Mouse (Mus musculus): ENCODE measurements around the gene Trim8. TPM values are rescaled to one million over a fixed set of nuclear protein-coding genes. Genes with fewer than 3 reads are reported as not detected.

The Trim8 gene
- total RNA-seq (2014; rRNA removed) (7.3 and 9.9 TPM in 2 replicates), polyA plus RNA-seq (2012; rRNA removed) (17.7 and 20.0 TPM in 2 replicates)

GRCm38 (mm10) chr19:46501401-46502068, at the start of gene Trim8:
Trim8 (plus strand) TSS chr19:46501702.
- H3K4me1 ChIP-seq (ENCODE audit: control insufficient read depth, insufficient read depth, low read length) = peaks cover 16% of the 10 kb centered on the region
- peak within 1 kb of the TSS; percentile 84 for H3K4me3 ChIP-seq (ENCODE audit: insufficient read depth, low read depth, low read length)
- H3K36me3 ChIP-seq (ENCODE audit: control insufficient read depth, insufficient read depth, low read length) = peaks cover under 1% of the 10 kb centered on the region; the same call in 1 of the 2 replicates
- peak; percentile 79 for DNase-seq (ENCODE audit: extremely low read depth, low read depth, low spot score)
- peaks cover 32% of the 10 kb centered on the region; the same call in 1 of the 2 replicates for H3K79me2 ChIP-seq (ENCODE audit: control insufficient read depth, insufficient read depth, low read length)
- H3K27me3 ChIP-seq (ENCODE audit: control insufficient read depth, insufficient read depth, low read length) = no peaks in the 10 kb centered on the region
- peak within 1 kb of the TSS; percentile 99 for H3K9ac ChIP-seq (ENCODE audit: low read depth, low read length)
- peak within 1 kb of the TSS; percentile 99 for H3K27ac ChIP-seq (replicated peaks; ENCODE audit: insufficient read depth, low read depth, low read length)
- TF ChIP-seq POLR2A (IDR thresholded peaks at IDR 0.05; ENCODE audit: extremely low read depth, insufficient read depth, low read length) = peak; percentile 80
- no peak for TF ChIP-seq CTCF (IDR thresholded peaks at IDR 0.05; ENCODE audit: low read depth, low read length)
- under 1% methylated on average over 63 of the region's 64 CpGs for WGBS

DNA sequence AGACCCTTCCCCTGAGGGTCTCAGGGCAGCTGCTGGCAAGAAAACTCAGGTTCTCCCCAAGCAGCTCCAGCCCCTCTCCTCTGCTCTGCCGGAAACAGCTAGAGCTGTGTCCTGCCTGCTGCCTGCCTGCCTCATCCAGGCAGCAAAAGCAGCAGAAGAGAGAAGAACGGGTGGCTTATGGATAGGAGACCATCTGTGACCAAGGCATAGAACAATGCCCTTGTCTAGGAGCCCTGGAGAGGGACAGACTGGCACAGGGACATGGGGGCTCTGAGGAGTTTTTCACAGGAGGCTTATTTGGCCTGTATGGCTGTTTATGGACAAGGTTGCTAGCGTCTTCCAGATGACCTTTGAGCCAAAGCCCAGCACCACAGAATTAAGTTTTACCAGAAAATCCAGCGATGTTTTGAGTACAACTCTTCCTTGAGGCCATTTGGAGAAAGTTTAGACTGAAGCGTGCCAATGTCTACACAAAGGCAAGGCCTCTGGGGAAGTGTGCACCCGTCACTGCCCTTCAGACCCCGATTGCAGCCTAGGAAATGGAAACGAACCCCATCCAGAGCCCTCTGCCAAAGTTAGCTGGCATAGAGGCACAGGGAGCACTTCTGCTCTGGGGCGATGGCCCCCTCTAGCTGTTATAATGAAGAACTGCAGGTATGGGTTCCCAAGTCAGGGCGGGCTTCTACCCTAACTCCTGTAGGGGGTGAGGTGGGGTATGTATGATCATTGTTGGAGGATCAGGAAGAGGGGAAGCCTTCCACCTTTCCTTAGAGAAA, 49.3 kb upstream of the Trim8 start:
- Histone ChIP-seq H3K27ac (replicated peaks; ENCODE audit: insufficient read depth, low read depth, low read length) (no peak overlapping the region), H3K79me2 (ENCODE audit: control insufficient read depth, insufficient read depth, low read length) (no peaks in the 10 kb centered on the region), H3K4me1 (ENCODE audit: control insufficient read depth, insufficient read depth, low read length) (peaks cover 32% of the 10 kb centered on the region), H3K36me3 (ENCODE audit: control insufficient read depth, insufficient read depth, low read length) (no peaks in the 10 kb centered on the region), H3K27me3 (ENCODE audit: control insufficient read depth, insufficient read depth, low read length) (no peaks in the 10 kb centered on the region), H3K9ac (ENCODE audit: low read depth, low read length) (peak overlapping the region; percentile 12; the same call in 1 of the 2 replicates), H3K4me3 (ENCODE audit: insufficient read depth, low read depth, low read length) (no peak overlapping the region)
- TF ChIP-seq CTCF (IDR thresholded peaks at IDR 0.05; ENCODE audit: low read depth, low read length) (peak; percentile 92), POLR2A (IDR thresholded peaks at IDR 0.05; ENCODE audit: extremely low read depth, insufficient read depth, low read length) (no peak)
- 33% methylated on average over 10 of the region's 10 CpGs for WGBS
- DNase-seq (ENCODE audit: extremely low read depth, low read depth, low spot score) = peak; percentile 71

GRCm38 (mm10) chr19:46452916-46453315, 48.6 kb upstream of the Trim8 start:
- Histone ChIP-seq H3K4me1 (ENCODE audit: control insufficient read depth, insufficient read depth, low read length) (peaks cover 34% of the 10 kb centered on the region), H3K27me3 (ENCODE audit: control insufficient read depth, insufficient read depth, low read length) (no peaks in the 10 kb centered on the region), H3K4me3 (ENCODE audit: insufficient read depth, low read depth, low read length) (no peak overlapping the region), H3K9ac (ENCODE audit: low read depth, low read length) (no peak overlapping the region), H3K79me2 (ENCODE audit: control insufficient read depth, insufficient read depth, low read length) (no peaks in the 10 kb centered on the region), H3K36me3 (ENCODE audit: control insufficient read depth, insufficient read depth, low read length) (no peaks in the 10 kb centered on the region), H3K27ac (replicated peaks; ENCODE audit: insufficient read depth, low read depth, low read length) (no peak overlapping the region)
- 21% methylated on average over 9 of the region's 9 CpGs for WGBS
- peak; percentile 52 for DNase-seq (ENCODE audit: extremely low read depth, low read depth, low spot score)
- TF ChIP-seq POLR2A (IDR thresholded peaks at IDR 0.05; ENCODE audit: extremely low read depth, insufficient read depth, low read length) (no peak), CTCF (IDR thresholded peaks at IDR 0.05; ENCODE audit: low read depth, low read length) (no peak)

DNA sequence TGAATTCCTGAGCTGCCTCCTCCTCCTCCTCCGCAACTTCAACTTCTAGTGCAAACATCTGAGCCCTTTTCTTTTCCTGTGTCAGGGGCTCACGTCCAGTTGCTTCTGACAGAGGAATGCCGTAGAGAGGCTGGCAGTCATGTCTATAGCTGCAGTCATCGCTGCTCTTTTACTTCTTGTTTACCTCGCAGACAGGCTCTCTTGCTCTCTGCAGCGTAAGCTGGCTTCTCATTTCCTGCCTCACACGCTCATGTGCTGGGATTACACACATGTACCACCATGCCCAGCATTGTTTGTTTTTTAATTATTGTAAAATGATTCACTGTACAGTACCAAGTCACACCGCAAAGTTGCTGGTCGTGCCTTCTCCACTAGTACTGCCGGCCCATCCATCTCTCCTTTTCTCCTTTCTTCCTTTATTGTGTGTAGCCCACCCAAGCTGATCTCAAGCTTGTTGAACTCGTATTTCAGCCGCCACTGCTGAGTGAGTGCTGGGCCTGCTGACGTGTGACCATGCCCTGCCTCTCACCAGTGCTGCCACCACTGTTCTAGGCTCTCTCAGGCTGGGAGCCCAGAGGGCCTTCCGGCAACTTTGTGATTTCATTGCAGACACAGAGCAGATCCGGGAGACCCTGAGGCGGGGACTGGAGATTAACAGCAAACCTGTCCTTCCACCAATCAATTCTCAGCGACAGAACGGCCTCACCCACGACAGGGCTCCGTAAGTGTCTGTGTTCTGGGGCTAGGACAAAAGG, 47.2 kb upstream of the Trim8 start:
- no peak overlapping the region for H3K4me3 ChIP-seq (ENCODE audit: insufficient read depth, low read depth, low read length)

DNA sequence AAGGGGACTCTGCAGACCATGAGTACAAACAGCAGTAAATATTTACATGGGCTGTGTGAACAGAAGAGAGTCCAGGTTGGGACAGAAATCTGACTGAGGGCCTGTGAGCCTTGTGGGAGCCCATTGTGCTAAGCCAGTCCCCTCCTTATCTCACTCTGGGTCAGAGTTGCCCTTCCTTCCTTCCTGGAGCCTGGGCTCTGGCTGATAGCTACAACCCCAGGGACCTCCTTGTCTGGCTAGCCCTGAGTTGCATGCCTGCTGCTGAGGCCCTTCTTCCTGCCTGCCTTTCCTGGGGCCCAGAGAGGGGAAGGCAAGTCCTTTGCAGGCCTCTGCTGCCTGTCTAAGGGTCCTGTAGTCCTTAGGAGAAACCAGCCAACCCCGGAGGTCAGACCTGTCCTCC, 46.5 kb upstream of the Trim8 start:
- Histone ChIP-seq H3K36me3 (ENCODE audit: control insufficient read depth, insufficient read depth, low read length) (no peaks in the 10 kb centered on the region), H3K79me2 (ENCODE audit: control insufficient read depth, insufficient read depth, low read length) (no peaks in the 10 kb centered on the region), H3K4me3 (ENCODE audit: insufficient read depth, low read depth, low read length) (no peak overlapping the region), H3K27me3 (ENCODE audit: control insufficient read depth, insufficient read depth, low read length) (no peaks in the 10 kb centered on the region), H3K9ac (ENCODE audit: low read depth, low read length) (peak overlapping the region; percentile 18), H3K4me1 (ENCODE audit: control insufficient read depth, insufficient read depth, low read length) (peaks cover 50% of the 10 kb centered on the region), H3K27ac (replicated peaks; ENCODE audit: insufficient read depth, low read depth, low read length) (peak overlapping the region; percentile 70)
- no peak for TF ChIP-seq POLR2A (IDR thresholded peaks at IDR 0.05; ENCODE audit: extremely low read depth, insufficient read depth, low read length)
- TF ChIP-seq CTCF (IDR thresholded peaks at IDR 0.05; ENCODE audit: low read depth, low read length) = no peak
- peak; percentile 71 for DNase-seq (ENCODE audit: extremely low read depth, low read depth, low spot score)
- WGBS = 13% methylated on average over 1 of the region's 1 CpGs

More for the DNA sequence above, 47.2 kb upstream of the Trim8 start:
- Histone ChIP-seq H3K4me1 (ENCODE audit: control insufficient read depth, insufficient read depth, low read length) (peaks cover 45% of the 10 kb centered on the region), H3K27ac (replicated peaks; ENCODE audit: insufficient read depth, low read depth, low read length) (peak overlapping the region; percentile 70), H3K9ac (ENCODE audit: low read depth, low read length) (peak overlapping the region; percentile 5; the same call in 1 of the 2 replicates), H3K36me3 (ENCODE audit: control insufficient read depth, insufficient read depth, low read length) (no peaks in the 10 kb centered on the region), H3K79me2 (ENCODE audit: control insufficient read depth, insufficient read depth, low read length) (no peaks in the 10 kb centered on the region), H3K27me3 (ENCODE audit: control insufficient read depth, insufficient read depth, low read length) (no peaks in the 10 kb centered on the region)
- no peak for DNase-seq (ENCODE audit: extremely low read depth, low read depth, low spot score)
- WGBS = 46% methylated on average over 20 of the region's 20 CpGs
- no peak for TF ChIP-seq POLR2A (IDR thresholded peaks at IDR 0.05; ENCODE audit: extremely low read depth, insufficient read depth, low read length)
- no peak for TF ChIP-seq CTCF (IDR thresholded peaks at IDR 0.05; ENCODE audit: low read depth, low read length)
